Mouse (Mus musculus): ENCODE results near the gene Pigh. TPM values are rescaled to one million over a fixed set of nuclear protein-coding genes. Genes with fewer than 3 reads are reported as not detected.
A peak's percentile ranks its signal among the peaks of the same experiment; 100 is the strongest.

Gene Pigh
- polyA plus RNA-seq, 1 experiment from 2014 or later, result 19.1 TPM

DNA sequence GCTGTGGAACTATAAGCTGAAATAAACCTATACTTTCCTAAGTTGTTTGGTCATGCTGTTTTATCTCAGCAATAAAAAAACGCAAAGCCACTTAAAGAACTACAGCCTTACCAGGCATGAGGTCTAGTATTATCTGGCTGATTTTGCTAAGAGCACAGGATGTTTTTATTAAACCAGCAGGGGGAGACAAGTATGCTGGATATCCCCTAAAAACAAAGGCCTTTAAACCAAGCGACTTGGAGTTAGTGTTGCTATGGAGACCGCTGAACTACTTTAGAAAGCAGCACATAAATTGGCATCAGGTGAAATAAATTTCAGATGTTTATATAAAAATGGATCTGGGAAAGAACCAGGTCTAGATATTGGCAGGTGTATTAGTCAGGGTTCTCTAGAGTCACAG, 33.4 kb upstream of the Pigh start:
- Histone ChIP-seq H3K9ac (ENCODE audit: low read length) (no peak overlapping the region), H3K4me1 (ENCODE audit: control insufficient read depth, insufficient read depth, low read length) (no peaks in the 10 kb centered on the region), H3K9me3 (replicated peaks; ENCODE audit: control insufficient read depth, low read length) (no peaks in the 10 kb centered on the region), H3K4me3 (ENCODE audit: low read depth, low read length) (no peak overlapping the region), H3K27ac (ENCODE audit: low read depth, low read length) (no peak overlapping the region), H3K27me3 (replicated peaks; ENCODE audit: control insufficient read depth, insufficient read depth, low read length) (no peaks in the 10 kb centered on the region), H3K4me2 (ENCODE audit: low read length) (no peak overlapping the region), H3K36me3 (ENCODE audit: control insufficient read depth, insufficient read depth, low read length) (no peaks in the 10 kb centered on the region)
- WGBS, result 31% methylated on average over 3 of the region's 3 CpGs
- DNase-seq (ENCODE audit: low spot score) (peak; percentile 80), ATAC-seq (no peak)

DNA sequence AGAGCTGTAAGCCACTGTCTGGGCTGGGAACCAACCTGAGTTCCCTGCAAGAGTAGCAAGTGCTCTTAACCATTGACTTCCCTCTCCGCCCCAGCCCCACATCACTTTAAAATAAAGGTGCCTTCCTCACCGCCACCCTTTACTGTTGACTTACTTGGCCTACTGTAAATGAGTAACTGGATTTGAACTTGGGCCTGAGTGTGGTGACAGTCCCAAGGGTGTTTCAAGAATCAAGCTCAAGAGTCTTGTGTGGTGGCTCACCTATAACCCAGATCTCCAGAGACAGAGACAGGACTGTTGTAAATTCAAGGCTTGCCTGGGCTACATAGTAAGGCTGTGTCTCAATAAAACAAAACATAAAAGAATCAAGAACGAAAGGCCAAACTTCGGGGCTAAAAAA, 29.5 kb upstream of the Pigh start:
- Histone ChIP-seq H3K4me3 (ENCODE audit: low read depth, low read length) (no peak overlapping the region), H3K27ac (ENCODE audit: low read depth, low read length) (no peak overlapping the region), H3K36me3 (ENCODE audit: control insufficient read depth, insufficient read depth, low read length) (no peaks in the 10 kb centered on the region), H3K27me3 (replicated peaks; ENCODE audit: control insufficient read depth, insufficient read depth, low read length) (no peaks in the 10 kb centered on the region), H3K9me3 (replicated peaks; ENCODE audit: control insufficient read depth, low read length) (no peaks in the 10 kb centered on the region), H3K4me2 (ENCODE audit: low read length) (no peak overlapping the region), H3K9ac (ENCODE audit: low read length) (no peak overlapping the region), H3K4me1 (ENCODE audit: control insufficient read depth, insufficient read depth, low read length) (no peaks in the 10 kb centered on the region)
- no peak for ATAC-seq
- WGBS, result 93% methylated on average over 4 of the region's 4 CpGs
- no peak for DNase-seq (ENCODE audit: low spot score)

DNA sequence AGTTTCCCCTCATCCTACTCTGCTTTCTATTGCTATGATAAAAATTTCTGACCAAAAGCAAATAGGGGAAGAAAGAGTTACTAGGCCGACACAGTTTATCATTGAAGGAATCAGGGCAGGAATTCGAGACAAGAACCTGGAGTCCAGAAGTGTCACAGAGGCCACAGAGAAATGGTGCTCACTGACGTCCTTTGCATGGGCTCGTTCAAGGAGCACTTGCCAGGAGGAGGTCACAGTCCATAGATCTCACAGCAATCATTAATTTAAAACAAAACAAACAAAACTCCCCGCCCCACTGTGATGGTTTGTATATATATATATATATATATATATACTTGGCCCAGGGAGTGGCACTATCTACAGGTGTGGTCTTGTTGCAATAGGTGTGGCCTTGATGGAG, 15.9 kb upstream of the Pigh start:
- no peak for ATAC-seq
- H3K4me2 ChIP-seq (ENCODE audit: low read length), result no peak overlapping the region
- H3K27me3 ChIP-seq (replicated peaks; ENCODE audit: control insufficient read depth, insufficient read depth, low read length), result no peaks in the 10 kb centered on the region
- H3K36me3 ChIP-seq (ENCODE audit: control insufficient read depth, insufficient read depth, low read length), result no peaks in the 10 kb centered on the region
- no peak overlapping the region for H3K9ac ChIP-seq (ENCODE audit: low read length)
- no peaks in the 10 kb centered on the region for H3K4me1 ChIP-seq (ENCODE audit: control insufficient read depth, insufficient read depth, low read length)
- DNase-seq (ENCODE audit: low spot score), result no peak
- H3K27ac ChIP-seq (ENCODE audit: low read depth, low read length), result no peak overlapping the region
- H3K4me3 ChIP-seq (ENCODE audit: low read depth, low read length), result no peak overlapping the region
- 93% methylated on average over 5 of the region's 5 CpGs for WGBS
- H3K9me3 ChIP-seq (replicated peaks; ENCODE audit: control insufficient read depth, low read length), result no peaks in the 10 kb centered on the region

DNA sequence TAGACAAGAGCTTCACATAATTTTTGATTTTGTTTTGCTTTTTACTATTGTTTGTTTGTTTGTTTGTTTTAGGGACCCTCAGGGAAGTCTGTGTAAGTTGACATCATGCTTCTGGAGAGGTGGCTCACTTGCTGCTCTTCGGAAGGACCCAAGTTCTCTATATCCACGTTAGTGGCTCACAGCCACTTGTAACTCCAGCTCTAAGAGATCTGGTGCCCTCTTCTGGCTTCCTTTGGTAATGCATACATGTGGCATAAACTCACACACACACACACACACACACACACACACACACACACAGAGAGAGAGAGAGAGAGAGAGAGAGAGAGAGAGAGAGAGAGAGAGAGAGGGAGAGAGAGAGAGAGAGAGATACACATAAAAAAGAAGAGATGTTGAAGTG, 15.1 kb upstream of the Pigh start:
- Histone ChIP-seq H3K27me3 (replicated peaks; ENCODE audit: control insufficient read depth, insufficient read depth, low read length) (no peaks in the 10 kb centered on the region), H3K9ac (ENCODE audit: low read length) (no peak overlapping the region), H3K4me2 (ENCODE audit: low read length) (no peak overlapping the region), H3K4me1 (ENCODE audit: control insufficient read depth, insufficient read depth, low read length) (no peaks in the 10 kb centered on the region), H3K27ac (ENCODE audit: low read depth, low read length) (no peak overlapping the region), H3K36me3 (ENCODE audit: control insufficient read depth, insufficient read depth, low read length) (no peaks in the 10 kb centered on the region), H3K4me3 (ENCODE audit: low read depth, low read length) (no peak overlapping the region), H3K9me3 (replicated peaks; ENCODE audit: control insufficient read depth, low read length) (no peaks in the 10 kb centered on the region)
- DNase-seq (ENCODE audit: low spot score) (no peak), ATAC-seq (no peak)
- 69% methylated on average over 2 of the region's 2 CpGs for WGBS

DNA sequence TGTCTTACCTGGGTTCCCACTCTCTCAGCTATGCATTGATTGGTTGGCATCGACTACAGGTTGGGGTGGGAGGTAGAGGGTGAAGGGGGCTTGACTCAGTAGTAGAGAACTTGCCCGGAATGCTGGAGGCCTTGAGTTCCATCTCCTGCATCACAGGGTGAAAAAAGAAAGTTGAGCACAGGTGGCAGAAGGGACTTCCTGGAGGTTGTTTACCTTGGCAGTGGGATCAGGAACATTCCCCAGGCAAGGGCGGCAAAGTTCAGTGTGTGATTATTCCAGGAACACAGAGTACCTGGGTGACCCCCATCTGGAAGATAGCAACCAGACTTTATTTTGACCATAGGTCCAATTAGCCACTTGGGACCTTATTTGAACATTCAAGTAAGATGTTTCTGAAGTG, 14.3 kb upstream of the Pigh start:
- Histone ChIP-seq H3K27ac (ENCODE audit: low read depth, low read length) (no peak overlapping the region), H3K36me3 (ENCODE audit: control insufficient read depth, insufficient read depth, low read length) (no peaks in the 10 kb centered on the region), H3K4me3 (ENCODE audit: low read depth, low read length) (no peak overlapping the region), H3K4me2 (ENCODE audit: low read length) (no peak overlapping the region), H3K9me3 (replicated peaks; ENCODE audit: control insufficient read depth, low read length) (no peaks in the 10 kb centered on the region), H3K27me3 (replicated peaks; ENCODE audit: control insufficient read depth, insufficient read depth, low read length) (no peaks in the 10 kb centered on the region), H3K9ac (ENCODE audit: low read length) (no peak overlapping the region), H3K4me1 (ENCODE audit: control insufficient read depth, insufficient read depth, low read length) (no peaks in the 10 kb centered on the region)
- 88% methylated on average over 3 of the region's 3 CpGs for WGBS
- ATAC-seq (no peak), DNase-seq (ENCODE audit: low spot score) (no peak)

DNA sequence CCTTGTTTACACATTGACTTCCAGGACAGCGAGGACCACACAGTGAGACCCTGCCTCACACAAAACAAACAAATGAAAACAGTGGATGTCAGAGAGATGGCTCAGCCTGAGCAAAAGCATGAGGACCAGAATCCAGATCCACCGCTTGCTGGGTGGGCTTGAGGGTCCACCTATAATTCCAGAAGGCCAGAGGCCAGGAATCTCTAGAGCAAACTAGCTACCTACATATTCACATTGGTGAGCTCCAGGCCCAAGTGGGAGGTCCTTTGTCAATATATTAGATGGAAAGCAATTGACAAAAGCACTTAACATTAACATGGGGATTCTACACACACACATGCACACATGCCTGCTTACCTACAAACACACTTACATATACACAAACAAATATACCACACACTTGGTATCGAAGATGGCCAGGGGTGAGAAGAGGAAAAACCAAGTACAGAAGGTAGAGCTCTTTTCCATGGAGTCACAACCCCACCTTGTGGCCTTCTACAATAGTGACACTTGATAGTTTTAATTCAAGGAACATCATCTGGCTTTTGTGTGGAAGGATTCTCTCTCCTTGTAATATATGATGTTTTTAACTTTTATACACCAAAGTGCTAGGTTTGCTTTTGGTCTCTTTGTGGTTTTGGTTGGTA, 7.8 kb upstream of the Pigh start:
- H3K27me3 ChIP-seq (replicated peaks; ENCODE audit: control insufficient read depth, insufficient read depth, low read length), result no peaks in the 10 kb centered on the region
- no peak overlapping the region for H3K9ac ChIP-seq (ENCODE audit: low read length)
- ATAC-seq (no peak), DNase-seq (ENCODE audit: low spot score) (peak; percentile 70)
- no peak overlapping the region for H3K4me2 ChIP-seq (ENCODE audit: low read length)
- no peak overlapping the region for H3K27ac ChIP-seq (ENCODE audit: low read depth, low read length)
- 67% methylated on average over 3 of the region's 3 CpGs for WGBS
- no peaks in the 10 kb centered on the region for H3K9me3 ChIP-seq (replicated peaks; ENCODE audit: control insufficient read depth, low read length)
- no peak overlapping the region for H3K4me3 ChIP-seq (ENCODE audit: low read depth, low read length)
- H3K36me3 ChIP-seq (ENCODE audit: control insufficient read depth, insufficient read depth, low read length), result no peaks in the 10 kb centered on the region
- H3K4me1 ChIP-seq (ENCODE audit: control insufficient read depth, insufficient read depth, low read length), result no peaks in the 10 kb centered on the region

DNA sequence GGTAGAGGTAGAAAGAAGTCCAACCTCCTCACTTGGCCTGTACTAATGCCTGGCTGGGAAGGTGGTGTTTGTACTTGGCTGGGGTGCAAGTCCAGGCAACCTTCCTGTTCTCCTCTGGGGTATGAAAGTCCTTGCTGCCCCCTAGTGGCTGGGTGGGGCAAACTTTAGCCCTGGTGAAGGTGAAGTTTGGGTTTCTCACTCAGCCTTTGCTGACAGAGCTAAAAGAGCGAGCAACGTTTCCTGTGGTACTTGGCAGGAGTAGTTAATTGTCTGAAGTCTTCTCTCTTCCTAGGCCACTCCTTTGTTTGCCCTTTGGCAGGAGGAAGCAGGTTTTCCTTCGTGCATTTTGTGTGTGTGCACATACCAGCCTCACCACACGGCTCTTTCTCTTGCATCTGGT, 3.1 kb upstream of the Pigh start:
- Histone ChIP-seq H3K9ac (ENCODE audit: low read length) (no peak overlapping the region), H3K9me3 (replicated peaks; ENCODE audit: control insufficient read depth, low read length) (no peaks in the 10 kb centered on the region), H3K4me3 (ENCODE audit: low read depth, low read length) (no peak overlapping the region), H3K36me3 (ENCODE audit: control insufficient read depth, insufficient read depth, low read length) (no peaks in the 10 kb centered on the region), H3K4me2 (ENCODE audit: low read length) (no peak overlapping the region), H3K4me1 (ENCODE audit: control insufficient read depth, insufficient read depth, low read length) (no peaks in the 10 kb centered on the region; the same call in 1 of the 2 replicates), H3K27ac (ENCODE audit: low read depth, low read length) (no peak overlapping the region), H3K27me3 (replicated peaks; ENCODE audit: control insufficient read depth, insufficient read depth, low read length) (no peaks in the 10 kb centered on the region)
- no peak for ATAC-seq
- 48% methylated on average over 4 of the region's 4 CpGs for WGBS
- no peak for DNase-seq (ENCODE audit: low spot score)

DNA sequence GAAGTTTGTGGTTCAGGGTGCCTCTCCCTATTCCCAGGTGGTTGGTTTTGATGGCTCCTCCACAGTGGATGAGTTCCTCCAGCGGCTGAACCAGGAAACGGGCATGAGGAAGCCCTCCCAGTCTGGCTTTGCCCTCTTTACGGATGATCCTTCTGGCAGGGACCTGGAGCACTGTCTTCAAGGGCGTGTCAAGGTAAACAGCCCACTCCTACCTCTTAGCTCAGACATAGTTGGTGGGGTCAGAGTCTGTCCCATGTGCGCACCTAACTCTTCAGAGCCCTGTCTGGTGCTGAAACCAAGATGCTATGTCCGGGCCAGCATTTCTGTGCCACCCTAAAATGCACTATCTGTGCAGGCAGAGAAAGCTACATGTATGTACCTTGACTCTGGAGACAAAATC, 16.1 kb downstream of the Pigh start:
- no peak overlapping the region for H3K9ac ChIP-seq (ENCODE audit: low read length)
- no peak for DNase-seq (ENCODE audit: low spot score)
- H3K4me1 ChIP-seq (ENCODE audit: control insufficient read depth, insufficient read depth, low read length), result no peaks in the 10 kb centered on the region
- no peak overlapping the region for H3K4me3 ChIP-seq (ENCODE audit: low read depth, low read length)
- 90% methylated on average over 6 of the region's 6 CpGs for WGBS
- no peaks in the 10 kb centered on the region for H3K27me3 ChIP-seq (replicated peaks; ENCODE audit: control insufficient read depth, insufficient read depth, low read length)
- no peaks in the 10 kb centered on the region for H3K9me3 ChIP-seq (replicated peaks; ENCODE audit: control insufficient read depth, low read length)
- ATAC-seq, result no peak
- H3K27ac ChIP-seq (ENCODE audit: low read depth, low read length), result no peak overlapping the region
- H3K36me3 ChIP-seq (ENCODE audit: control insufficient read depth, insufficient read depth, low read length), result peaks cover 66% of the 10 kb centered on the region
- H3K4me2 ChIP-seq (ENCODE audit: low read length), result no peak overlapping the region

DNA sequence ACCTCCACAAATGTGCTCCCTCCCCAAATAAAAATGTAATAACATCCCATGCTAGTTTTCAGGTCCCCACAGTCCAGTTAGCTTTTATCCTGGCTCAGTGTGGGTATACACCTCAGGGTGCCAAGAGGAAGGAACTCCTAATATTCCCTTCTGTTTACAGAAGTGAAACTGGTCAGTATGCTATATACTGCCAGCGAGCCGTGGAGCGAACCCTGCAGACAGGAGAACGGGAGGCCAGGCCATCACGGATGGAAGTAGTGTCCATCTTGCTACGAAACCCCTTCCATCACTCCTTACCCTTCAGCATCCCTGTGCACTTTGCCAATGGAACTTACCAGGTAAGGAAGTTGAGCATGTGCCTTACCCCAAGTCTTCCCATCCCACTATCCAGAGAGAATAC, 16.9 kb downstream of the Pigh start:
- Histone ChIP-seq H3K9me3 (replicated peaks; ENCODE audit: control insufficient read depth, low read length) (no peaks in the 10 kb centered on the region), H3K4me3 (ENCODE audit: low read depth, low read length) (no peak overlapping the region), H3K4me1 (ENCODE audit: control insufficient read depth, insufficient read depth, low read length) (no peaks in the 10 kb centered on the region), H3K27ac (ENCODE audit: low read depth, low read length) (no peak overlapping the region), H3K9ac (ENCODE audit: low read length) (no peak overlapping the region), H3K36me3 (ENCODE audit: control insufficient read depth, insufficient read depth, low read length) (peaks cover 65% of the 10 kb centered on the region), H3K27me3 (replicated peaks; ENCODE audit: control insufficient read depth, insufficient read depth, low read length) (no peaks in the 10 kb centered on the region), H3K4me2 (ENCODE audit: low read length) (no peak overlapping the region)
- DNase-seq (ENCODE audit: low spot score) (no peak), ATAC-seq (no peak)
- 92% methylated on average over 6 of the region's 6 CpGs for WGBS
